Mouse (Mus musculus) spleen, adult 2 months (tissue): Measurements from ENCODE around the gene Nr5a2. TPM values are rescaled to one million over a fixed set of nuclear protein-coding genes. Genes with fewer than 3 reads are reported as not detected.

ENCODE experiments used
- DNase-seq, 2 experiments: peaks; one replicate each; pipeline versions ENCODE4 v3.0.0 to v3.0.0-alpha.2; 2012 to 2021; ENCODE audit warnings: low spot score in 2 of 2, low read depth in 1 of 2
- H3K27ac ChIP-seq: fragments of 200-500 bp; 2 replicates; pipeline ENCODE4 v1.5.1; 2012; ENCODE audit warnings: low read length, inconsistent platforms; ENCODE audit not compliant: insufficient read depth
- H3K27me3 ChIP-seq: fragments of 200-500 bp; 2 replicates; pipeline ENCODE4 v1.6.1; 2012; ENCODE audit warnings: mild to moderate bottlenecking, moderate library complexity, low read length, inconsistent platforms; ENCODE audit not compliant: control insufficient read depth, insufficient read depth
- H3K36me3 ChIP-seq: fragments of 200-500 bp; 2 replicates; pipeline ENCODE4 v1.6.1; 2012; ENCODE audit warnings: mild to moderate bottlenecking, low read length, inconsistent platforms; ENCODE audit not compliant: control insufficient read depth, insufficient read depth
- H3K4me1 ChIP-seq: fragments of 200-500 bp; 2 replicates; pipeline ENCODE4 v1.6.1; 2011; ENCODE audit warnings: inconsistent platforms; ENCODE audit not compliant: control insufficient read depth, insufficient read depth, insufficient read length
- H3K4me3 ChIP-seq: fragments of 200-500 bp; 2 replicates; pipeline ENCODE4 v1.5.1; 2011; ENCODE audit warnings: mild to moderate bottlenecking, inconsistent platforms; ENCODE audit not compliant: insufficient read depth, insufficient read length; ENCODE audit errors: extremely low read depth
- CTCF ChIP-seq: fragments of 200-500 bp; IDR thresholded peaks from 2 replicates; pipeline ENCODE4 v1.5.1; 2011; ENCODE audit warnings: mild to moderate bottlenecking, inconsistent platforms; ENCODE audit not compliant: insufficient read depth, insufficient read length, insufficient replicate concordance; ENCODE audit errors: extremely low read depth
- POLR2A ChIP-seq: fragments of 200-500 bp; IDR thresholded peaks from 2 replicates; pipeline ENCODE4 v1.6.1; 2011; ENCODE audit warnings: low read depth, low read length, inconsistent platforms
- WGBS: fragments of 180-500 bp; shearing (Covaris S2); methylation state at CpG from one replicate; pipeline ENCODE4 v1.1.7; 2018; 5-methylcytosine and 5-hydroxymethylcytosine counted together
- polyA plus RNA-seq: library from polyadenylated mRNA; depleted of rRNA; stranded (reverse); fragments of >200 nt; gene quantifications from 2 replicates; pipeline ENCODE4 v1.2.3, GENCODE M21; 2012

Nr5a2 gene
- polyA plus RNA-seq, 1 experiment: 0.22 TPM

DNA sequence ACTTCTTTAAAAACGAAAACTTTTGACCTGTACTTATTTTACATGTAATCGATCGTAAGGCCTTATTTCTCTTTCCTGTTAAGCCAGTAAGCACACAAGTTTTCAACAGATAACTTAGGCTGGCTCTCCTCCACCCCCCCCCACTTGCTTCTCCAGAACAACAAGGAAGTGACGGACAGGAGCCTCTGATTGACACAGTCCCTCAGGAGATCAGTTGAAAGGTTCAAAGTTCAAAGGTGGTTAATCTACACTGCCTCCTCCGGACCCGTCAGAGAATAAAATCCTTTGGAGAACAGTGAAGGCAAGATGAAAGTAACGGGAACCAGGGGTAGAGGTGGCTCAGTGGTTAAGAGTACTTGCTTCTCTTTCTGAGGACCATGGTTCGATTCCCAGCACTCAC is 80.0 kb downstream of the Nr5a2 start:
- H3K36me3 ChIP-seq: no peaks in the 10 kb centered on the region
- 91% methylated on average over 8 of the region's 8 CpGs for WGBS
- no peak for TF ChIP-seq POLR2A
- TF ChIP-seq CTCF: no peak
- no peak overlapping the region for H3K27ac ChIP-seq
- no peak for DNase-seq
- no peaks in the 10 kb centered on the region for H3K27me3 ChIP-seq
- no peak overlapping the region for H3K4me3 ChIP-seq
- no peaks in the 10 kb centered on the region for H3K4me1 ChIP-seq

GRCm38 (mm10) chr1:136875006-136875405 is 85.2 kb downstream of the Nr5a2 start:
- WGBS: 92% methylated on average over 3 of the region's 3 CpGs
- Histone ChIP-seq H3K4me3 (no peak overlapping the region), H3K27ac (no peak overlapping the region), H3K27me3 (no peaks in the 10 kb centered on the region), H3K36me3 (no peaks in the 10 kb centered on the region), H3K4me1 (no peaks in the 10 kb centered on the region)
- TF ChIP-seq POLR2A (no peak), CTCF (no peak)
- no peak for DNase-seq

GRCm38 (mm10) chr1:136868955-136869354 is 91.3 kb downstream of the Nr5a2 start:
- 57% methylated on average over 6 of the region's 6 CpGs for WGBS

GRCm38 (mm10) chr1:136868285-136868684 is 92.0 kb downstream of the Nr5a2 start:
- Histone ChIP-seq H3K4me1 (no peaks in the 10 kb centered on the region), H3K36me3 (no peaks in the 10 kb centered on the region), H3K27ac (no peak overlapping the region), H3K27me3 (no peaks in the 10 kb centered on the region), H3K4me3 (no peak overlapping the region)
- no peak for DNase-seq
- TF ChIP-seq CTCF: no peak
- no peak for TF ChIP-seq POLR2A
- 88% methylated on average over 5 of the region's 5 CpGs for WGBS

More at GRCm38 (mm10) chr1:136868955-136869354, 91.3 kb downstream of the Nr5a2 start:
- Histone ChIP-seq H3K4me3 (no peak overlapping the region), H3K4me1 (no peaks in the 10 kb centered on the region), H3K36me3 (no peaks in the 10 kb centered on the region), H3K27me3 (no peaks in the 10 kb centered on the region), H3K27ac (no peak overlapping the region)
- DNase-seq: no peak
- no peak for TF ChIP-seq CTCF
- TF ChIP-seq POLR2A: no peak

GRCm38 (mm10) chr1:136866481-136867092 is 93.7 kb downstream of the Nr5a2 start:
- Histone ChIP-seq H3K36me3 (no peaks in the 10 kb centered on the region), H3K27ac (no peak overlapping the region), H3K4me1 (no peaks in the 10 kb centered on the region), H3K4me3 (no peak overlapping the region), H3K27me3 (no peaks in the 10 kb centered on the region)
- no peak for DNase-seq
- TF ChIP-seq POLR2A (no peak), CTCF (peak; percentile 30; the same call in 1 of the 2 replicates)
- WGBS: 65% methylated on average over 9 of the region's 9 CpGs

DNA sequence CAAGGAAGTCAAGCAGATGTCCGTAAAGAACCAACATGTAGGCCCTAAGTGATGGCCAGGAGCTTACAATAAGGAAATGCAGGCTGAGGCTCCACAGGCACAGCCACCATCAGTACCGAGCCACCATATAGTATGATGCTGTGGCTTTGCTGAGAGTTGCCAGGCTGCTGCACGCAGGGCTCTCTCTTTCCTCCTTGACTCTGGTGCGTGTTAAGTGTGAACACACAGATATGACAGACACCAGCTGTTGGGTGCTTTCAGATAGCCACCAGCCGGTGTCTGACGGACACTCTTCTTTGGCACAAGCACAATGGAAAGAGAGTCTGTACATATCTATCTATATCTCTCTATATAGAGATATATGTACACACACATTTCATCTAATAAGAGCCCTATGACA is 97.0 kb downstream of the Nr5a2 start:
- H3K27ac ChIP-seq: no peak overlapping the region
- H3K4me3 ChIP-seq: no peak overlapping the region
- TF ChIP-seq POLR2A: no peak
- TF ChIP-seq CTCF: no peak
- DNase-seq: no peak
- H3K36me3 ChIP-seq: no peaks in the 10 kb centered on the region
- H3K4me1 ChIP-seq: no peaks in the 10 kb centered on the region; the same call in 1 of the 2 replicates
- H3K27me3 ChIP-seq: no peaks in the 10 kb centered on the region
- WGBS: 90% methylated on average over 6 of the region's 6 CpGs

DNA sequence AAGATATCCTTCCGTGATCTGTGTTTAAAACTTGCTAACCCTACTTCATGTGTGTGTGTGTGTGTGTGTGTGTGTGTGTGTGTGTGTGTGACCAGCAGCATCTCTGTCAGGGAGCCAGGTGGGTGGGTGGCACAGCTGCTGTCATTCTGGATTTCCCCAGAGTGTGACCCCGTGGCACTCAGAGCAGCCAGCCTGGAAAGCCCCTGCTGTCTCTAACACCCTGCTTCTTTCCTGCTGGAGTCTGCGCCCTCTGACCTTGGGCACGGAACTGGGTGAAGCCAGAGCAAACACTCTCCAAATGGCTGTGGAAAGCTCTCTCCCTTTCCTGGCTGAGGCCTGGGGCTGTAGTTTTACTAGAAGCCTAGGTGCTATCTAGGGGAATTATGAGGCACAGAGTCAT is 100.8 kb downstream of the Nr5a2 start:
- H3K27ac ChIP-seq: no peak overlapping the region
- H3K4me3 ChIP-seq: no peak overlapping the region
- H3K4me1 ChIP-seq: no peaks in the 10 kb centered on the region; the same call in 1 of the 2 replicates
- TF ChIP-seq POLR2A: no peak
- no peak for TF ChIP-seq CTCF
- WGBS: 55% methylated on average over 4 of the region's 4 CpGs
- no peak for DNase-seq
- no peaks in the 10 kb centered on the region for H3K36me3 ChIP-seq
- H3K27me3 ChIP-seq: no peaks in the 10 kb centered on the region

GRCm38 (mm10) chr1:136858724-136859123 is 101.5 kb downstream of the Nr5a2 start:
- whole genome bisulfite sequencing: 53% methylated on average over 4 of the region's 4 CpGs
- no peak for DNase-seq
- no peaks in the 10 kb centered on the region; the same call in 1 of the 2 replicates for H3K4me1 ChIP-seq
- no peaks in the 10 kb centered on the region for H3K36me3 ChIP-seq
- H3K4me3 ChIP-seq: no peak overlapping the region
- H3K27me3 ChIP-seq: no peaks in the 10 kb centered on the region
- no peak for TF ChIP-seq POLR2A
- TF ChIP-seq CTCF: no peak
- no peak overlapping the region for H3K27ac ChIP-seq
